Mouse (Mus musculus): ENCODE data around the gene Kcnc2.

GRCm38 (mm10) chr10:112409525-112409924 is 138.6 kb downstream of the Kcnc2 start:
- no peak for TF ChIP-seq CTCF (IDR thresholded peaks at IDR 0.05; ENCODE audit: borderline replicate concordance, control insufficient read depth, extremely low read depth, insufficient read depth, low read length, poor library complexity)
- no peak for TF ChIP-seq POLR2A (IDR thresholded peaks at IDR 0.05; ENCODE audit: control insufficient read depth, extremely low read depth, insufficient read depth, low read length, poor library complexity)

Measured in thymus, adult 2 months (tissue).